Mouse (Mus musculus): ENCODE measurements around the gene Kdm2b. TPM values are rescaled to one million over a fixed set of nuclear protein-coding genes. Genes with fewer than 3 reads are reported as not detected.
A peak's percentile ranks its signal among the peaks of the same experiment; 100 is the strongest.

The Kdm2b gene
- polyA plus RNA-seq, 1 experiment from 2014 or later, result 105 TPM

DNA sequence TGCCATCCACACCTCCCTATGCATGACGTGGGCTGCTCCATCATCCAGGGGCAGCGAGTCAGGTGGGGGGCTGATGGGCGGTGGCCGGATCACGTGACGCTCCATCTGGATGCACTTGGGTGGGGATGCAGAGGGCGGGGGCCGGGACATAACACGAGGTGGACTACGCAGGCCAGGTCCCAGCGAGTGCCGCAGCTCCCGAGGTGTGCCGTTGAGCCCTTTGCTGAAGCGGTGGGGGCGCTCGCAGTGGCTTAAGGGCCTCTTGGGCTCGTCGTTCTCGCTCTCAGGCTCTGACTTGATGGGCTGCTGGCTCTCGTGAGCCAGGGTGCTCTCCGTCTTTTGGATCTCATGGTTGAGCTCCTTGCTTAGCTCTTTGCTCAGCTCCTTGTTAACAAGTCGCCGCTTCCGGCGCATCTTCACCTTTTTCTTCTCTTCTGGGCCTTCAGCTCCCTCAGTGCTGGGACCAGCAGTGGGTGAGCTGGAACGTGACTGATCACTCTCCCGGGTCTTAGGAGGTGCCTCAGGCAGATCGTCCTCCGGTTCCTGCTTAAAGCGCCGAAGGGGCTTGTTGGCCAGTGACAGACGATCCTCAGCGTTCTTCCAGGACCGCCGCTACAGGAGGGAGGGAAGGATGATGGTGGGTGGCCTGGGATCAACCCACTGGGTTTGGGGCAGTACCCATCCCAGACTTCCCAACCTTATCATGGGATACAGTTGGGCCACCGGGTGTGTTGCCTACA, 109.2 kb downstream of the Kdm2b start:
- no peak overlapping the region for H3K27ac ChIP-seq
- ATAC-seq (ENCODE audit: low FRiP score, low read depth), result no peak
- no peak overlapping the region for H3K4me3 ChIP-seq
- peaks cover 62% of the 10 kb centered on the region for H3K36me3 ChIP-seq
- 93% methylated on average over 37 of the region's 37 CpGs for WGBS
- no peaks in the 10 kb centered on the region for H3K27me3 ChIP-seq (replicated peaks)
- no peak overlapping the region for H3K4me2 ChIP-seq (replicated peaks)
- H3K9me3 ChIP-seq, result no peaks in the 10 kb centered on the region
- no peak overlapping the region for H3K9ac ChIP-seq
- no peaks in the 10 kb centered on the region for H3K4me1 ChIP-seq

DNA sequence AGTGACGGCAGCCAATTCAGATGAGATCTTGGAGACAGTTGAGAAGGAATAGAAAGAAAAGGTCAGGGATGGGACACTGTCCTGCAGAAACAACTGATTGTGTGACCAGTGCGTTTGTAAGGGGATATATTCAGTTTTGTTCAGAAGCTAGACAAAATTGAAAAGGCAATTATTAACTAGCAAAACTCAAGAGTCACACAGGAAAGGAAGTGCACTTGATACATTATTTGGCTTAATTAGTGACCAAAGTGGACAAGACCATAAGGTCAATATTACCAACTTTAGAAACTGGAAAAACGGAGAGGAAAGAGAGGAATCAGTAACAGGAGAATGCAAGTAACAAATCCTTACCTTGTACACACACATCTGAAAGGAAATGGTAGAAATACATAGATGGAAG, 113.0 kb downstream of the Kdm2b start:
- Histone ChIP-seq H3K27me3 (replicated peaks) (no peaks in the 10 kb centered on the region), H3K9ac (no peak overlapping the region), H3K9me3 (no peaks in the 10 kb centered on the region), H3K4me2 (replicated peaks) (no peak overlapping the region), H3K36me3 (peaks cover 68% of the 10 kb centered on the region), H3K27ac (no peak overlapping the region), H3K4me1 (no peaks in the 10 kb centered on the region), H3K4me3 (no peak overlapping the region)
- ATAC-seq (ENCODE audit: low FRiP score, low read depth), result no peak
- WGBS, result 75% methylated on average over 3 of the region's 3 CpGs

DNA sequence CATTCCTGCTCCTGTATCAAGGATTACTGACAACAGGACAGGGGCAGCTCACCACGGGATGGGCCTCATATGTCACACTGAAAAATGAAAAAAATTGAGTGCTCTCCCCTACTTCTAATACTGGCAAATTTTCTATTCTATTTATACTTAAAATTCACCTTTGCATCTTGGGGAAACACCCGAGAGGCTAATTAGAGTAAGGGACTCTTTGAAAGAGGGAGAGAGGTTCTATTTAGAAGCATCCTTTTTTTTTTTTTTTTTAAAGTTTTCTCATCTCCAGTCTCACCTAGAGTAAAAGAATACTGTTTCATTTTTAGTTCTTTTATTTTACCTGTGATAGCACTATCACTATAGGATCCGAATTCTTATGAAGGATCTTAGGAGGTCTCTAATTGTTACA, 115.3 kb downstream of the Kdm2b start:
- no peak overlapping the region for H3K4me3 ChIP-seq
- ATAC-seq (ENCODE audit: low FRiP score, low read depth), result no peak
- H3K9me3 ChIP-seq, result no peaks in the 10 kb centered on the region
- H3K4me1 ChIP-seq, result no peaks in the 10 kb centered on the region
- H3K36me3 ChIP-seq, result peaks cover 61% of the 10 kb centered on the region
- H3K27ac ChIP-seq, result no peak overlapping the region
- 92% methylated on average over 3 of the region's 3 CpGs for WGBS
- H3K4me2 ChIP-seq (replicated peaks), result no peak overlapping the region
- no peak overlapping the region for H3K9ac ChIP-seq
- H3K27me3 ChIP-seq (replicated peaks), result no peaks in the 10 kb centered on the region

DNA sequence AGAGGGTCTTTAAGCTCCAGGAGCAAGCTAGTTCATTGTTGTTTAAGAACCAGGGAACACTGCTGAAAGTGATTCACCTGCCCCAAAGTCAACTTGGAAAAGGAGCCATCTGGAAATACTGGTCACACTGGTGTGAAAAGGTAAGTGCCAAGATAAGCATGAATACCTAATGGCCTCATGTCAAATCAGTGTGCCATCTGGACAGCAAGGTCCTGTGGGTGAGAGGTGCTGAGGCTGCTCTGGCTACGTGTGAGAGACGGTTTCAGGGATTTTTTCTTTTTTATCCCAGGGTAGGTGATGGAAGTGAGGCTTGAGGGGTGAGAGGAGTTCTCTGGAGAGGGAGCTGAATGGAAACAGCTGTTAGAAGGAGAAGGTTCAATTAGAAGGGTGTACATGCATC, 116.0 kb downstream of the Kdm2b start:
- Histone ChIP-seq H3K9ac (no peak overlapping the region), H3K4me3 (no peak overlapping the region), H3K4me2 (replicated peaks) (no peak overlapping the region), H3K27ac (no peak overlapping the region), H3K9me3 (no peaks in the 10 kb centered on the region), H3K27me3 (replicated peaks) (no peaks in the 10 kb centered on the region), H3K36me3 (peaks cover 61% of the 10 kb centered on the region), H3K4me1 (no peaks in the 10 kb centered on the region)
- ATAC-seq (ENCODE audit: low FRiP score, low read depth), result no peak
- WGBS, result 92% methylated on average over 2 of the region's 2 CpGs

DNA sequence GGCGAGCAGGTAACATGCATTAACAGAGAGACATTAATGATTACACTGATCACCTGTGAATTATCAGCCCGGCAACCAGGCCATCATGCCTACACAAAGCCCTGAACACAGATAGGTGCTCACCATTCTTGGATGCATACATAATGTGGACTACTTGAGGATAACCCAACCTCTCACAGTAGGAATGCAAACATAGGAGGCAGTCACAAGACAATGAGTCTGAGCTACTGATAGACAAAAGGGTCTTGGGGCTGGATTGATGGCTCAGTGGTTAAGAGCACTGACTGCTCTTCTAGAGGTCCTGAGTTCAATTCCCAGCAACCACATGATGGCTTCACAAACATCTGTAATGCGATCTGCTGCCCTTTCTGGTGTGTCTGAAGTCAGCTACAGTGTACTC, 117.0 kb downstream of the Kdm2b start:
- WGBS, result 95% methylated on average over 3 of the region's 3 CpGs

DNA sequence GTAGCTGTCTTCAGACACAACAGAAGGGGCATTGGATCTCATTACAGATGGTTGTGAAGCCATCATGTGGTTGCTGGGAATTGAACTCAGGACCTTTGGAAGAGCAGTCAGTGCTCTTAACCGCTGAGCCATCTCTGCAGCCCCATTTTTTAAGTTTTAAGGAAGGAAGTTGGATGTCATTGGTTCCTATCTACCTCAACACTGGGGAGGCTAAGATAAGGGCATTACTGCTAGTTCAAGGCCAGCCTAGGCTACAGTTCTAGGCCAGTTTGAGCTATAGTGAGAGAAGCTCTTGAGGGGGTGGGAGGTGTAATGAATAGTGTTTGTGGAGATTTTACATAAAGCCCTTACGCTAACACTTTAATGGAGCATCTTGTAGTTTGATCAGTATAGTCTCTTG, 126.6 kb downstream of the Kdm2b start:
- Histone ChIP-seq H3K27me3 (replicated peaks) (no peaks in the 10 kb centered on the region), H3K27ac (no peak overlapping the region), H3K4me1 (no peaks in the 10 kb centered on the region), H3K9me3 (no peaks in the 10 kb centered on the region), H3K36me3 (peaks cover 64% of the 10 kb centered on the region), H3K4me3 (no peak overlapping the region), H3K9ac (no peak overlapping the region), H3K4me2 (replicated peaks) (no peak overlapping the region)
- no peak for ATAC-seq (ENCODE audit: low FRiP score, low read depth)
- WGBS, result 94% methylated on average over 2 of the region's 2 CpGs

More for the DNA sequence above, 117.0 kb downstream of the Kdm2b start:
- Histone ChIP-seq H3K9me3 (no peaks in the 10 kb centered on the region), H3K27ac (no peak overlapping the region), H3K4me1 (no peaks in the 10 kb centered on the region), H3K4me3 (no peak overlapping the region), H3K4me2 (replicated peaks) (no peak overlapping the region), H3K9ac (no peak overlapping the region), H3K36me3 (peaks cover 63% of the 10 kb centered on the region), H3K27me3 (replicated peaks) (no peaks in the 10 kb centered on the region)
- ATAC-seq (ENCODE audit: low FRiP score, low read depth), result no peak

DNA sequence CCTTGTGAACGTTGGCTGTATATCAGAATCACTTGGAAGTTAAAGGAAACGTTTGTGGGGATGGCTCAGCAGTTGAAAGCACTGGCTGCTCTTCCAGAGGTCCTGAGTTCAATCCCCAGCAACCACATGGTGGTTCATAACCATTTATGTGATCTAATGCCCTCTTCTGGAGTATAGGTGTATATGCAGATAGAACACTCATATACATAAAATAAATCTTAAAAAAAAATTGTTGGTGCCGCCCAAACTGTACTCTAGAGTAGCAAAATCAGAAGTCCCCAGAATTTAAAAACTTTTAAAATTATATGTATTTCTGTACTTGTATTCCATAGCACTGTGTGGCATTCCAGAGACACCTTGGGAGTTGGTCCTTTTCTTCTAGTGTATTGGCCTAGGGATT, 133.8 kb downstream of the Kdm2b start:
- no peak for ATAC-seq (ENCODE audit: low FRiP score, low read depth)
- H3K4me2 ChIP-seq (replicated peaks), result no peak overlapping the region
- H3K36me3 ChIP-seq, result no peaks in the 10 kb centered on the region
- peaks cover 11% of the 10 kb centered on the region for H3K4me1 ChIP-seq
- no peaks in the 10 kb centered on the region for H3K27me3 ChIP-seq (replicated peaks)
- H3K4me3 ChIP-seq, result no peak overlapping the region
- WGBS, result 89% methylated on average over 3 of the region's 3 CpGs
- H3K27ac ChIP-seq, result no peak overlapping the region
- no peaks in the 10 kb centered on the region for H3K9me3 ChIP-seq
- H3K9ac ChIP-seq, result no peak overlapping the region

DNA sequence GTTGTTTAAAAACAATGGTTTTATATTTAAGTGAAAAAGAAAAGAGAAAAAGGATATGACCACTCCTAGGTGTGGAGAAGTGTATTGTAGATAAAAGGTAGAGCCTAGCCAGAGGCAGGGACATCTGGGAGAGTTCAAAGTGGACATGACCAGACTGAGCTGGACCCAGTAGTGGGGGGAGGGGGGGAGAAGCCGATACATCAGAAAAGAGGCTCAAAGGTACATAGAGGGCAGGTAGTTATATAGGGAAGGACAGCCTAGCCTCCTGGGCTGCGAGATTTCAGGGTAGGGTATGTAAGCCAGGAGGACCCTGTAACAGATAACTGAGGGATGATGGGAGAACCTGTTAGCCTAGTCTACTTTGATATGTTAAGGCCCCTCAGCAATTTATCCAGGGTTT, 137.0 kb downstream of the Kdm2b start:
- no peak for ATAC-seq (ENCODE audit: low FRiP score, low read depth)

DNA sequence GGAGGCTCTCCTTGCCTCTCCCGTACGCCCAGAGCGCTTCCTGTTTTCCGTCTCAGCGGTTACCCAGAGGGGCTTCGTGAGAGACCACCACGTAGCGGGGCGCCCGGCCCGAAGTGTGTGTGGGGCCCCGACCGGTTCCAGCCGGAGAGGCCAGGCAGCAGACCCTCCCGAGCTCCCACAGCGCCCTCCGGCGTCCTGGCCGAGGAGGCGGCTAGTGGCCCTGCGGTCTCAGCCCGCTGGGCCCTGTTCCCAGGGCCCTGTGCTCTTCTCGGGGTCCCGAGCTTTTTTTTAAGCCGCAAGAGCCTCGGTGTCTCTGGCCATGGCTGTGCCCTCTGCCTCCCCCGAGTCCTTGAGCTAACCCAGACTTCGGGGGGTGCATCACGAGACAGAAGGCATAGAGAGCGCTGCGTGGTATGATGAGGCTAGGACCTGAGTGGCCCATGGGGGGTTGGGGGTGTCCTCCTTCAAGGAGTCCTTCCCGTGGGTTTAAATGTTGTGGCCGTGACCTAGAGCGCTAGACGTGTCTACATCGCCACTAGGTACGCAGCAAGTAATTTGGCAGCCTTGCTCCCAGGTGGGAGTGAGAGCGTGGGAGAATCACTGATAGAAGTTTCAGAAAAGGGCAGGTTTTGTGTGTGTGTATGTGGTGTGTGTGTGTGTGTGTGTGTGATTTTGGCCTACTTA, 139.2 kb downstream of the Kdm2b start:
- peak; percentile 91 for ATAC-seq (ENCODE audit: low FRiP score, low read depth)
- Histone ChIP-seq H3K36me3 (no peaks in the 10 kb centered on the region), H3K27me3 (replicated peaks) (no peaks in the 10 kb centered on the region), H3K4me2 (replicated peaks) (peak overlapping the region; percentile 88), H3K9me3 (no peaks in the 10 kb centered on the region), H3K4me1 (peaks cover 18% of the 10 kb centered on the region), H3K27ac (peak overlapping the region; percentile 88), H3K4me3 (peak overlapping the region; percentile 83), H3K9ac (peak overlapping the region; percentile 96)
- under 1% methylated on average over 38 of the region's 38 CpGs for WGBS

More for the DNA sequence above, 137.0 kb downstream of the Kdm2b start:
- Histone ChIP-seq H3K4me2 (replicated peaks) (no peak overlapping the region), H3K4me3 (no peak overlapping the region), H3K27me3 (replicated peaks) (no peaks in the 10 kb centered on the region), H3K27ac (no peak overlapping the region), H3K9me3 (no peaks in the 10 kb centered on the region), H3K4me1 (peaks cover 18% of the 10 kb centered on the region), H3K36me3 (no peaks in the 10 kb centered on the region), H3K9ac (no peak overlapping the region)
- 94% methylated on average over 2 of the region's 2 CpGs for WGBS

DNA sequence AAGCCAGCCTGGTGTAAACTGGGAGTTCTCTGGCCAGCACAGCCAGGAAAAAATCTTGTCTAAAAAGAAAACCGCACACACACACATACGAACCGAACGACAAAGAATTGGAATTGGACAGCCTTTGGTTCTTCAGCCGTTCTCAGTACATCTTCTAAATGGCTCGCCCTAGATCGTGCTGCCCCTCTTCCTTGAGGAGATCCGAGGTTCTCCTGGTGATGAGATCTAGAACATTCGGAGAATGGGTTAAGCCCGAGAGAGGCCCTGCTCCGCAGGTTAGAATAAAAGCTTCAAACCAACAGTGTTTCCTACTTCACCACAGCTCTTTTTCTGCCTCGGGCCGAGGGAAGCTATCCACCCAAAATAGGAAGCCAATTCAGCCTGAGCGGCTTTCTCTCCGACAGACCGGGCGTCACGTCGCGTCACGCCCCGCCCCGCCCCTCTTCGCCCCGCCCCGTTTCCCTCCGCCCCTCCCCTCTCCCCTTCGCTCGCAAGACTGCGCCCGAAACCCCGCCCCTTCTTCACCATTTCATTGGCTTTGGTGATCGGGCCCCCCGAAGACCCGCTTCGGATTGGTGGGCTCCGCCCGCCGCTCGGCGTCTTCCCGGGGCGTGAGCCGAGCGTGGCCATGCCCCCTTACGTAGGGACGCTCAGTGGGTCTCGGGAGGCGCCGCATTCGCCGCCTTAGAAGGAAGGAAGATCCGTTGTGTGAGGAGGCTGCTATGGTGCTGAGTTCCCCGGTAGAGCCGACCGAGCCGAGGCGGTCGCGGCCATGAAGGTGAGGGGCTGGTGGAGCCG, 139.9 kb downstream of the Kdm2b start, which contains the start of gene Rnf34:
Gene Rnf34 (plus strand): TSS at position 528 of the 798 bp plus-strand sequence.
- H3K4me1 ChIP-seq, result peaks cover 18% of the 10 kb centered on the region
- H3K27me3 ChIP-seq (replicated peaks), result no peaks in the 10 kb centered on the region
- H3K36me3 ChIP-seq, result no peaks in the 10 kb centered on the region
- peak within 1 kb of the TSS; percentile 96 for H3K9ac ChIP-seq
- 2% methylated on average over 61 of the region's 61 CpGs for WGBS
- H3K4me3 ChIP-seq, result peak within 1 kb of the TSS; percentile 83
- no peaks in the 10 kb centered on the region for H3K9me3 ChIP-seq
- ATAC-seq (ENCODE audit: low FRiP score, low read depth), result peak; percentile 99
- peak within 1 kb of the TSS; percentile 88 for H3K4me2 ChIP-seq (replicated peaks)
- H3K27ac ChIP-seq, result peak within 1 kb of the TSS; percentile 88

DNA sequence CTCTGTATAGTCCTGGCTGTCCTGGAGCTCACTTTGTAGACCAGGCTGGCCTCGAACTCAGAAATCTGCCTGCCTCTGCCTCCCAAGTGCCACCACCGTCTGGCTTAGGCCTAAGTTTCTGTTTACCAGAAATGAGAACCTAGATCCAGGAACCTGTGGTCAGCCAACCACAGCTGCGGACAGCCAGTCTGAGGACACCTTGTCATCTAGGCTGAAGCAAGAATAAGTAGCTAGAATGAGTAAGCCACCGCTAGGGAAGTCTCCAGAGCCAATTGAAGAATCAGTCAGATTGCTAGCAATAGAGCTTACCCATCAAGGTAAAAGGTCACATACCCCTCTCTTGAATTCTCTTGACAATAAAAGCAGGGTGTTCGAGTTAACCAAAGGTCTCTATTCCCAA, 145.8 kb downstream of the Kdm2b start:
- peaks cover 3% of the 10 kb centered on the region; the same call in 1 of the 2 replicates for H3K4me1 ChIP-seq
- H3K27me3 ChIP-seq (replicated peaks), result no peaks in the 10 kb centered on the region
- H3K9ac ChIP-seq, result no peak overlapping the region
- H3K36me3 ChIP-seq, result no peaks in the 10 kb centered on the region
- no peak overlapping the region for H3K4me2 ChIP-seq (replicated peaks)
- no peak overlapping the region for H3K27ac ChIP-seq
- 89% methylated on average over 5 of the region's 5 CpGs for WGBS
- H3K4me3 ChIP-seq, result no peak overlapping the region
- ATAC-seq (ENCODE audit: low FRiP score, low read depth), result no peak
- H3K9me3 ChIP-seq, result no peaks in the 10 kb centered on the region

DNA sequence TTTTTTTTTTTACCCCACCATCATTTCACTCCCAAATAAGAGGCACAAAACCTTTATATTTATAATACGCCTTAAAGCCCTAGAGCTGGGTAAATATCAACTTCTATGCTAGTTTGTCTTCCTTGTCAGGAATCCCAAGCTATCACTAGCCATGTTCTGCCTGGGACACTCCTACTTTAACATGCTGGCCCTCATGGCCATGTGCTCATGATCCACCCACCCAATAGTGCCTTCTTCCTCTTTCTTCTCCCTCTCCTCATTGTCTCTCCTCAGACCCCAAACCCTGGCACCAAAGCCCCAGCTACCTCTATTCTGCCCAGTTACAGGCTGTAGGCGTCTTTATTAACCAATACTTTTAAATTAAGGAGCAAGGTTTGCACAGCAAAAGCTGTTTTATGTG, 148.5 kb downstream of the Kdm2b start:
- Histone ChIP-seq H3K4me3 (no peak overlapping the region), H3K4me1 (no peaks in the 10 kb centered on the region), H3K27ac (no peak overlapping the region), H3K4me2 (replicated peaks) (no peak overlapping the region), H3K27me3 (replicated peaks) (no peaks in the 10 kb centered on the region), H3K36me3 (no peaks in the 10 kb centered on the region), H3K9ac (no peak overlapping the region), H3K9me3 (no peaks in the 10 kb centered on the region)
- no peak for ATAC-seq (ENCODE audit: low FRiP score, low read depth)
- WGBS, result 81% methylated on average over 2 of the region's 2 CpGs
